Mouse (Mus musculus): Measurements from ENCODE around the gene Pou2f3.

DNA sequence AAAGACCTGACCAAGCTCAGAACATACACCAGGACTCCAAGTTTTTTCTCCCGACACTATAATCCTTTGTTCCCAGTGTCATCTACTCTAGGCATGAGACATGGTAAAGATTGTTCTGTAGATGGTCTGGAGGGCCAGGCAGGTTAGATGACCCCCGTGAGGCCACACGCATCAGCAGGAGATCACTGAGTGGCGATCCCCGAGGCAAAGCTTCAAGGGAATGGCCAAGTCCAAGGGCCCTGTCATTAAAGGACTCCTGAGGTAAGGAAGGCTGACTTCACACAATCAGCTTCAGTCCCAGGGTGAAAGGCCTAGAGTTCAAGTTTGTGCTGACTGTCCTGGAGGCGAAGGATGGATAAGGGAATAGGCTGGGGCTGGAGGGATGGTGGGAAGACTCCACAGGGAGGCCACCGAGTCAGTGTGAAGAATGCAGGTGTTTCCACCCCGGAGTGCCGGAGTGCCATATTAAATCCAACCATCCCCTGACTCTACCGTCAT lies 19.3 kb upstream of the Pou2f3 start:
- TF ChIP-seq EP300 (IDR thresholded peaks at IDR 0.05; ENCODE audit: insufficient read depth, low read depth, low read length) (no peak), CTCF (IDR thresholded peaks at IDR 0.05) (no peak), POLR2A (IDR thresholded peaks at IDR 0.05; ENCODE audit: insufficient read depth, low read depth, low read length) (no peak)

Data from heart, adult 2 months (tissue).